Mouse (Mus musculus): ENCODE measurements around the gene Tnnt3.

DNA sequence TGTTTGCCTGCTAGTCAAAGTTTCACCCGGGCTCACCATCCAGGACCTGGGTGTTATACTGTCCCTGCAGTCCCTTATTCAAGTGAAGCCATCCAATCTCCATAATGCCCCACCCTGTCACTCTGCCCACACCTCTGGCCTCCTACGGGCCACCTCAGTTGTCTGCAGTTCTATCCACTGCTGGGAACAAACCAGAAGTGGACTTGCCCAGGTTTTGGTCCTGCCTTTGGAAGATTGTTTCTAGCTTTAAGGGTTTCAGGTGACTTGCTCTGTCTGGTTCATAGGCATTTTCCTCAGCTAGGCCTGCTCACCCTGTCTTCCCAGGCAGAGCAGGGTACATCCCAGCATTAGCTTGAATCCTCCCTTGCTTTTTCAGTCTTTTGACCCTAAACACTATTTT lies 43.4 kb upstream of the Tnnt3 start:
- TF ChIP-seq CTCF (IDR thresholded peaks at IDR 0.05; ENCODE audit: low read depth, low read length) (no peak), POLR2A (IDR thresholded peaks at IDR 0.05; ENCODE audit: borderline replicate concordance, low read depth, low read length) (no peak)

All from bone marrow macrophage, adult 2 months (primary cell).